Mouse (Mus musculus): ENCODE data around the gene Chchd3. TPM values are rescaled to one million over a fixed set of nuclear protein-coding genes. Genes with fewer than 3 reads are reported as not detected.
A peak's percentile ranks its signal among the peaks of the same experiment; 100 is the strongest.

Gene Chchd3
- total and polyA plus RNA-seq, 2 experiments from 2014 or later = 66.6 to 131 TPM

- Histone ChIP-seq H3K4me3 (ENCODE audit: low read length) (no peak overlapping the region), H3K4me1 (ENCODE audit: insufficient read depth, low read length) (no peaks in the 10 kb centered on the region; the same call in 1 of the 2 replicates), H3K36me3 (ENCODE audit: insufficient read depth, low read length) (no peaks in the 10 kb centered on the region), H3K27me3 (ENCODE audit: insufficient read depth, low read length) (no peaks in the 10 kb centered on the region), H3K4me2 (ENCODE audit: low read depth, low read length) (no peak overlapping the region), H3K27ac (no peak overlapping the region), H3K9ac (replicated peaks; ENCODE audit: low read length) (no peak overlapping the region), H3K9me3 (ENCODE audit: low read length) (no peaks in the 10 kb centered on the region)
- ATAC-seq (no peak), DNase-seq (ENCODE audit: low spot score) (no peak)
- 88% methylated on average over 4 of the region's 4 CpGs for WGBS
- TF ChIP-seq CTCF (IDR thresholded peaks at IDR 0.05; ENCODE audit: low read depth) = no peak
Observed at GRCm38 (mm10) chr6:32943651-32944050, 116.4 kb downstream of the Chchd3 start.

GRCm38 (mm10) chr6:32940299-32940698 is 119.8 kb downstream of the Chchd3 start:
- H3K27me3 ChIP-seq (ENCODE audit: insufficient read depth, low read length) = no peaks in the 10 kb centered on the region
- ATAC-seq = no peak
- no peaks in the 10 kb centered on the region for H3K36me3 ChIP-seq (ENCODE audit: insufficient read depth, low read length)
- no peak for DNase-seq (ENCODE audit: low spot score)
- no peaks in the 10 kb centered on the region; the same call in 1 of the 2 replicates for H3K4me1 ChIP-seq (ENCODE audit: insufficient read depth, low read length)
- no peaks in the 10 kb centered on the region for H3K9me3 ChIP-seq (ENCODE audit: low read length)
- H3K9ac ChIP-seq (replicated peaks; ENCODE audit: low read length) = no peak overlapping the region
- H3K4me2 ChIP-seq (ENCODE audit: low read depth, low read length) = no peak overlapping the region
- TF ChIP-seq CTCF (IDR thresholded peaks at IDR 0.05; ENCODE audit: low read depth) = no peak
- WGBS = 79% methylated on average over 11 of the region's 11 CpGs
- no peak overlapping the region for H3K4me3 ChIP-seq (ENCODE audit: low read length)
- H3K27ac ChIP-seq = no peak overlapping the region

- Histone ChIP-seq H3K4me1 (ENCODE audit: insufficient read depth, low read length) (no peaks in the 10 kb centered on the region; the same call in 1 of the 2 replicates), H3K9me3 (ENCODE audit: low read length) (no peaks in the 10 kb centered on the region), H3K36me3 (ENCODE audit: insufficient read depth, low read length) (no peaks in the 10 kb centered on the region), H3K4me3 (ENCODE audit: low read length) (no peak overlapping the region), H3K27ac (no peak overlapping the region), H3K9ac (replicated peaks; ENCODE audit: low read length) (no peak overlapping the region), H3K4me2 (ENCODE audit: low read depth, low read length) (no peak overlapping the region), H3K27me3 (ENCODE audit: insufficient read depth, low read length) (no peaks in the 10 kb centered on the region)
- ATAC-seq (no peak), DNase-seq (ENCODE audit: low spot score) (no peak)
- TF ChIP-seq CTCF (IDR thresholded peaks at IDR 0.05; ENCODE audit: low read depth) = no peak
- 100% methylated on average over 1 of the region's 1 CpGs for WGBS
Observed at GRCm38 (mm10) chr6:32937643-32938042, 122.4 kb downstream of the Chchd3 start.

GRCm38 (mm10) chr6:32936794-32937193 is 123.3 kb downstream of the Chchd3 start:
- Histone ChIP-seq H3K4me2 (ENCODE audit: low read depth, low read length) (no peak overlapping the region), H3K4me3 (ENCODE audit: low read length) (no peak overlapping the region), H3K9me3 (ENCODE audit: low read length) (no peaks in the 10 kb centered on the region), H3K9ac (replicated peaks; ENCODE audit: low read length) (no peak overlapping the region), H3K27ac (no peak overlapping the region), H3K27me3 (ENCODE audit: insufficient read depth, low read length) (no peaks in the 10 kb centered on the region), H3K36me3 (ENCODE audit: insufficient read depth, low read length) (no peaks in the 10 kb centered on the region), H3K4me1 (ENCODE audit: insufficient read depth, low read length) (no peaks in the 10 kb centered on the region; the same call in 1 of the 2 replicates)
- no peak for DNase-seq (ENCODE audit: low spot score)
- no peak for TF ChIP-seq CTCF (IDR thresholded peaks at IDR 0.05; ENCODE audit: low read depth)
- WGBS = 69% methylated on average over 3 of the region's 3 CpGs
- ATAC-seq = no peak

- no peak for TF ChIP-seq CTCF (IDR thresholded peaks at IDR 0.05; ENCODE audit: low read depth)
- 35% methylated on average over 2 of the region's 2 CpGs for WGBS
- DNase-seq (ENCODE audit: low spot score) = no peak
- no peak overlapping the region for H3K27ac ChIP-seq
- H3K4me1 ChIP-seq (ENCODE audit: insufficient read depth, low read length) = no peaks in the 10 kb centered on the region; the same call in 1 of the 2 replicates
- H3K27me3 ChIP-seq (ENCODE audit: insufficient read depth, low read length) = no peaks in the 10 kb centered on the region
- no peaks in the 10 kb centered on the region for H3K9me3 ChIP-seq (ENCODE audit: low read length)
- no peak overlapping the region for H3K9ac ChIP-seq (replicated peaks; ENCODE audit: low read length)
- H3K4me3 ChIP-seq (ENCODE audit: low read length) = no peak overlapping the region
- H3K4me2 ChIP-seq (ENCODE audit: low read depth, low read length) = no peak overlapping the region
- no peak for ATAC-seq
- no peaks in the 10 kb centered on the region for H3K36me3 ChIP-seq (ENCODE audit: insufficient read depth, low read length)
Observed at GRCm38 (mm10) chr6:32936365-32936764, 123.7 kb downstream of the Chchd3 start.

- H3K9me3 ChIP-seq (ENCODE audit: low read length) = no peaks in the 10 kb centered on the region
- ATAC-seq (no peak), DNase-seq (ENCODE audit: low spot score) (no peak)
- TF ChIP-seq CTCF (IDR thresholded peaks at IDR 0.05; ENCODE audit: low read depth) = no peak
- no peaks in the 10 kb centered on the region; the same call in 1 of the 2 replicates for H3K4me1 ChIP-seq (ENCODE audit: insufficient read depth, low read length)
- WGBS = 82% methylated on average over 5 of the region's 5 CpGs
- no peak overlapping the region for H3K9ac ChIP-seq (replicated peaks; ENCODE audit: low read length)
- H3K4me2 ChIP-seq (ENCODE audit: low read depth, low read length) = no peak overlapping the region
- no peak overlapping the region for H3K27ac ChIP-seq
- H3K27me3 ChIP-seq (ENCODE audit: insufficient read depth, low read length) = no peaks in the 10 kb centered on the region
- H3K4me3 ChIP-seq (ENCODE audit: low read length) = no peak overlapping the region
- H3K36me3 ChIP-seq (ENCODE audit: insufficient read depth, low read length) = no peaks in the 10 kb centered on the region
Observed at GRCm38 (mm10) chr6:32935576-32935975, 124.5 kb downstream of the Chchd3 start.

- H3K9ac ChIP-seq (replicated peaks; ENCODE audit: low read length) = no peak overlapping the region
- TF ChIP-seq CTCF (IDR thresholded peaks at IDR 0.05; ENCODE audit: low read depth) = no peak
- WGBS = 32% methylated on average over 11 of the region's 11 CpGs
- H3K36me3 ChIP-seq (ENCODE audit: insufficient read depth, low read length) = no peaks in the 10 kb centered on the region
- DNase-seq (ENCODE audit: low spot score) (peak; percentile 31), ATAC-seq (no peak)
- H3K4me1 ChIP-seq (ENCODE audit: insufficient read depth, low read length) = no peaks in the 10 kb centered on the region
- no peak overlapping the region for H3K27ac ChIP-seq
- H3K9me3 ChIP-seq (ENCODE audit: low read length) = no peaks in the 10 kb centered on the region
- H3K4me2 ChIP-seq (ENCODE audit: low read depth, low read length) = no peak overlapping the region
- no peak overlapping the region for H3K4me3 ChIP-seq (ENCODE audit: low read length)
- no peaks in the 10 kb centered on the region for H3K27me3 ChIP-seq (ENCODE audit: insufficient read depth, low read length)
Observed at GRCm38 (mm10) chr6:32931106-32931770, 128.8 kb downstream of the Chchd3 start.
